Mouse (Mus musculus) B cell, adult (primary cell): ENCODE results near the gene Hoxa7. TPM values are rescaled to one million over a fixed set of nuclear protein-coding genes. Genes with fewer than 3 reads are reported as not detected.

Source experiments
- total RNA-seq: library from RNA; stranded (reverse); gene quantifications from 4 replicates; pipeline ENCODE4 v1.2.4, GENCODE M21; 2023; ENCODE audit not compliant: inconsistent age

The Hoxa7 gene
- total RNA-seq: not detected in 4 replicates

DNA sequence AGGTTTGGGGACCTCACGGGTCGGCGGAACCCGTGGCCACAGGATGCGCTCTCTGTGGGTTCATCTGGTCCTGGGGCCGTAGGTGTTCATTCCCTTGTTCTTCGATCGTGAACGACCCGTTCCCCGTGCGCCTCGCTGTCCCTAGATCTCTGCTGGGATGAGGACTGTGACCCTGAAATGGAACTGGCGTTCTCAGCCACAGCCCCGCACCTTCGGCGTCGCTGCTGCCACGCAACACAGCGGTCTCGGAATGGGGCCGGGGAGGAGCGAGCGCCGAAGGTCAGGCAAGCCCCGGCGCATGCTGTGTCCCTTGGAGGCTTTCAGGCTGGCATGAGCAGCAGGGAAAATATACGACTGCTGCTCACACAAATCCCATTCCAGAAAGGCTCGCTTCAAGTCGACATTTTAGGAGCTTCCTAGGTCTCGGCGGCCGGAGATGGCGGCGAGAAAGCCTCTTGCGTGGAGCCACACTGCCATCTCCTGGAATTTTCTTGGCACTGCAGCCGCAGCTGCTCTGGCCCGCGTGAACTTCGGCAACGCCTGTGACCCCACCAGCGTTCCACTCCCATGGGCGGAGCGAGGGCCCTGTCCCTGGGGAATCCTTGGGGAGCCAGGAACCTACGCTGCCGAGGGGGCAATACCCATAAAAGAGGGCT is at the start of gene Hoxa7:
TSS of gene Hoxa7 (minus strand) at position 518 of the 656 bp plus-strand sequence.

DNA sequence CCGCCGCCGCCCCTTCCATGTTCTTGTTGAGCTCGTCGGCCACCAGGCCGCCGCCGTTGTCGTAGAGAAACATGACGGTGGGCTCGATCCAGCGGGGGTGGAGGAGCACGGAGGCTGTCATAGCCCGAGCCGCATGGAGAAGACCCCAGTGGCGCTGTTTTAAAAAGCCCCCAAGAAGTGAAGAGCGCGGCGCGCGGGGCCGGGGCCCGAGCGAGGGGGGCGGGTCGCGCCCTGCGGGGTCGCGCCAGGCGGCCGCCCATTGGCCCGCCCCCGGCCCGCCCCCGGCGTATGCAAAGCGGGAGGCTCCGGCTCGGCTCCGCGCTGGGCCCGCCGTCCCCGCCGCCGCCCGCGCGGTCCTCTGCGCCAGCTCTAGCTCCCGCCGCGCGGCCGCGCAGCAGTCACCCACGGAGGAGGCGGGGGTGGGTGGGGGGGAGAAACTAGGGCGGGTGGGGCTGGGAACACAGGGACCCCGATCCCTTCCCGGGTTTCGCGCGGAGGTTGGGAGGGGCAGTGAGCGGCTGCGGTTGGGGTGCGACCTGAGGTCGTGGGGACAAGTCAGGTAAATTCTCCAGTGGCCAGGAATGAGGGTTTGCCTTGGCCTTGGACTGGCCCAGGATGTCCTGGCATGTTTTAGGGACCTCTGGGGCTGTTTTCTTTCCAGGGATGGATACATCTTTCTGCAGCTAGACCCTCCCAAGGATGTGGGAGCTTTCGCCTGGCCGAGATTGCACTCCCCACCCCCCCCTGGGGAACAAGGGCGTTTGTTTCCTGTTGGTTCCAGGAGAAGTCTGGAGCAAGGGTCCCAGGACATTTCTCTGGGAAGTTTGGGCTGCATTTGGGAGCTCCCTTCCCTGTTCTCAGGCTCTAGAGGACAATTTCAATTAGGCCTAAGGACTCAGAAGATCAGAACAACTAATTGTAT is 39.3 kb upstream of the Hoxa7 start, which contains the start of gene Hoxa13:
TSS of gene Hoxa13 (minus strand) at position 227 of the 922 bp plus-strand sequence.

DNA sequence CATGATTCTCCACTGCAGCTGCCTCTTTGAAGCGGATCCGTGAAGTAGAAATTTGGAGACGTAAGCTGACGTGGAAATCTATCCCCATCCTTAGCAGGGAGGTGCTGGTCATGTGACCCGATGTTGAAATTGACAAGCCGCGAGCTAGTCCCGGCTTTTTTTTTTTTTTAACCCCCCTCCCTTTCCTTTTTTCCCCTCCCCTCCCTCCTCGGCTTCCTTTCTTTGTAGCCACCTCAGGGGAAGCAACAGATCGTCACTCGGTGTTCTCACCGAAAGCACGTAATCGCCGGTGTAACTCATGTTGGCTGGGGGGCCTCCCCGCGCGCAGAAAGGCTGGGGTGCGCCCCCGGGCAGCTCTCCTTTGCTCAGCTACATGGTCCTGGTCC is 24.1 kb upstream of the Hoxa7 start, which contains the start of gene Hoxa11:
TSS of gene Hoxa11 (minus strand) at position 54 of the 386 bp plus-strand sequence.

DNA sequence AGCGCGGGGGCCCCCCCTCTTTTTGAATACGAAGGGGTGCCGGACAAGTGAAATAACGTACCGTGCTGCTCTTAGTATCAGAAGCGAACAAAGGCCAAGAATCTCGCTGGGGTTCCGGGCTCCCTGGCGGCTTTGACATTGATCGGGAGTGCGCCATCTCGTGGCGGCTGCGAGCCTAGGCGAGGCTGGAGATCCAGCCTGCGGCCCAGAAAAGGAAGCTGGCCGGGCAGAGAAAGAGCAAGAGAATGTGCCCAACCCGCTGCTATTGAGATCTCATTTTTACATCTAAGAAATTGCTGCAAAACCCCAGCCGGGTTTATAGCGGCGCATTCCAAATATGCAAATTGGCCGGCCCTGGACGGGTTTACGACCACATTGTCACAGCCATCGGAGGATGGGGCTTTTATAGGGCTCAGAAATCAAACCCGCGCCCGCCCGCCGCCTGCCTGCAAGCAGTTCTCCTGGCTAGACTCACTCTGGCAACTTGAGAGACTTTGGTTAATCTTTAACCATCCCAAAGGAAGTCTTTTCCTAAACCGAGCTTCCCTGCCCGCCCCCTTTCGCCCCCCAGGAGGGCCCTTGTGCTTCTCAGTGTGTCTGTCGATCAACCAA is 18.8 kb upstream of the Hoxa7 start, which contains the start of gene Hoxa10:
TSS of gene Hoxa10 (minus strand) at position 466 of the 612 bp plus-strand sequence.

DNA sequence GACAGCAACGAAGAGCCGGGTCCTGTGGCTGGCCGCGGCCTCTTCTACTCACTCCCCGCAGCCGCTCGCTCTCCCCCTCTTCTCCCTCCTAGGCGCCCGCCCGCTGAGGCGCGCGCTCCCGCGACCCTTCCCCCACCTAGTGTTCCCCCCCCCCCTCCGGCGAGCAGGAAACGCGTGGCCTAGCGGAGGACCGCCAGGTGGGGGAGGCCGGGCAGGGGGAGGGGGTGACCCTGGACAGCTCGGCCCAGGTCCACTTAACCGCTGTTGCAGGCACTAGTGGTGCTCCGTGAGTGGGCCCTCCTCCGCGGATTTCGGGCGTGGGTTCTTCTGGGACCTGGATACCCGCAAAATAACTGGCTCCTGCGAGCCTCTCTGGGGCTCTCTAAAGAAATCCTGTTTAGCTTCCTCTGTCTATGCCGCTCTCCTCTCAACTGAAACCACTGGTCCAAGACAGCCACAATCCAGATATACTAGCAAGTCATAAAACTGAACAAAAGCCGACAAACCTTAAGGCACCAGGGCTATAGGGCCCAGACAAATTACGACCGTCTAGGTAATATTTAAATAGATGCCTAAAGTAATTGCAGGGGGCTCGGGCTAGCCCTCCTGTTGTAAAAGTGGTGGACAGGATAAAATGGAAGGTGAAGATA is 9.0 kb upstream of the Hoxa7 start, which contains the start of gene Hoxa9:
TSS of gene Hoxa9 (minus strand) at position 574 of the 650 bp plus-strand sequence.

DNA sequence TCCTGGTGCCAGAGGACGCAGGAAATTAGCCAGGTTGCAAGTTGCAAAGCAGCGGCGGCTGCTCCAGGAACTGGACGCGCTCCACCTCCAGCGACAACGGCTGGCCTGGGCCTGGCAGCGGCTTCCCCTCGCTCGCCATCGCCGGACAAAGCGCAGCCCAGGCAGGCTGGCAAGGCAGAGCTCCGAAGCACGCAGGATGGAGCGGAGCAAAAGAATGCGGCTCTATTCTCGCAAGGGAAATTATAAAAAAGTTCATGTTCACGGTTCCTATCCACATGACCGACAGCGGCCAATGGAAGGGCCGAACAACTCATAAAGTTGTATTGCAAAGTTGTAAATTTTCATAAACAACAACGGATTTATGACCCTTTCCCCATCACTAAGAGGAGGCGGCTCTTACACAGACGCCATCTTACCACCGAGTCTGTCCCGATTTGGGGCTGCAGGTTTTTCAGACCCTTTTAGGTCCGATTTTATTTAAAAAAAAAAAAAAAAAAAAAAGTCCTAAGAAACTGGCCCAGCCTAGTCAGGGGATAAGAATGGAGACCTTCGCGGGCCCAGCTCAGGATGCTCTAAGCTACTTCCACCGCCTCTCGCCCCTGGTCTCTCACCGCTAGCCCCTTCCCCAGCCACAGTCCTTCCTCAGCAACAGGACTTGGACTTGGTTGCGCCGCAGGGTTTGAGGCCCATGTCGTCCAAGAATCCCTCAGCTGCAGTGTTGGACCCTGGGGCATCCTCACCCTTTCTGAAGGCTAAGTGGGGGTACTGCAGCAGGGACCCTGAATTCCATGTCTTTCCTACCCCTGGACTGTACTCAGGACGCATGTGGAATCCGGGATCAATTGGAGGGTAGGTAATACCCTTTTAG is 8.3 kb downstream of the Hoxa7 start, which contains the start of the genes Hoxa3 and Gm28308:
TSS of gene Hoxa3 (minus strand) at position 218 of the 868 bp plus-strand sequence.
TSS of gene Gm28308 (minus strand) at position 221 of the 868 bp plus-strand sequence.

DNA sequence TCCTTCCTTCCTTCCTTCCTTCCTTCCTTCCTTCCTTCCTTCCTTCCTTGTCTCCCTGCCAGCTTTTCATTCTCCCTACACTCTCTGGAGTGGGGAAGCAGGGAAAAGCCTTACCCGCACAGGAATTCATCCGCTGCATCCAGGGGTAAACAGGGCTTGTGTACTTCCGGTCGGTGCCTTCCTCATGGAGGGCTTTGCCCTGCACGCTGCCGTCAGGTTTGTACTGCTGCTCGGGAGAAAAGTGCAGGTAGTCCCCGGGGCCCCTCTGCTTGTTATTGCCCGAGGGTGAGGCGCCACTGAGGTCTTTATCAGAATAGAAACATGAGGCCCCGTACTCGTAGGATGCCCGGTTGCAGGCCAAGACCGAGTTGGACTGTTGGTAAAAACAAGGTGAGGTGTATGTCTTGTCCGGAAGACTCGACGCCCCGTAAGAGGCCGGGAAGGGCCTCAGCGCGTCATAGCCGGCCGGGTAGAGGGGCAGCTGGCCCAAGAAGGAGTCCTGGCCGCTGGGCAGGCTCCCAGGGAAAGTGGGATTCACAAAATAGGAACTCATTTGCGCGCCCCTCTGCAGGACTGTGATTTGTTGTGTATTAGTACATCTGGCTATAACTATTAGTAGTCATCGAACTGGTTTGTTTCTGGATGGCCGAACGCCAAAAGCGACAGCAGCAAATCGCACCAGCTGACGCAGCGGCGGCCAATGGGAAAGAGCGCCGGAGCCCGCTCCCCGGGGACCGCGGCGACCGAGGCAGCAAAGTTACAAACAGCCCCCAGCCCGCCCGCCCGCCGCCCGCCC is 13.4 kb downstream of the Hoxa7 start, which contains the start of gene Hoxa6:
TSS of gene Hoxa6 (minus strand) at position 651 of the 796 bp plus-strand sequence.

DNA sequence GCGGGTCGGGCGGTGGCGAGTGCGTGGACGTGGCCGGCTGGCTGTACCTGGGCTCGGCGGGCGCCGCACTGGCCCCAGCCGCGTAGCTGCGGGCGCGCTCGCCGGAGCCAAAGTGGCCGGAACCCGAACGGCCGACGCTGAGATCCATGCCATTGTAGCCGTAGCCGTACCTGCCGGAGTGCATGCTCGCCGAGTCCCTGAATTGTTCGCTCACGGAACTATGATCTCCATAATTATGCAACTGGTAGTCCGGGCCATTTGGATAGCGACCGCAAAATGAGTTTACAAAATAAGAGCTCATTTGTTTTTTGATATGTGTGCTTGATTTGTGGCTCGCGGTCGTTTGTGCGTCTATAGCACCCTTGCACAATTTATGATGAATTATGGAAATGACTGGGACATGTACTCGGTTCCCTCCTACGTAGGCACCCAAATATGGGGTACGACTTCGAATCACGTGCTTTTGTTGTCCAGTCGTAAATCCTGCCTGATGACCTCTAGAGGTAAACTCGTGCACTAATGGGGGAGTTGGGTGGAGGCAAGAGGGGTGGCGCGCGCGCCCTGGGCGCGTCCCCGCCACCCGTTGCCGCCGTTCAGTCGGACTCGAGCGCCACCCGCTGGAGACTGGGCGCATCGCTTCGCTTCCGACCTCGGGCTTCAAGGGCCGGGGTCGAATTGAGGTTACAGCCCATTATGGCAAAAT is 17.5 kb downstream of the Hoxa7 start, which contains the start of gene Hoxa5:
TSS of gene Hoxa5 (minus strand) at position 538 of the 703 bp plus-strand sequence.

DNA sequence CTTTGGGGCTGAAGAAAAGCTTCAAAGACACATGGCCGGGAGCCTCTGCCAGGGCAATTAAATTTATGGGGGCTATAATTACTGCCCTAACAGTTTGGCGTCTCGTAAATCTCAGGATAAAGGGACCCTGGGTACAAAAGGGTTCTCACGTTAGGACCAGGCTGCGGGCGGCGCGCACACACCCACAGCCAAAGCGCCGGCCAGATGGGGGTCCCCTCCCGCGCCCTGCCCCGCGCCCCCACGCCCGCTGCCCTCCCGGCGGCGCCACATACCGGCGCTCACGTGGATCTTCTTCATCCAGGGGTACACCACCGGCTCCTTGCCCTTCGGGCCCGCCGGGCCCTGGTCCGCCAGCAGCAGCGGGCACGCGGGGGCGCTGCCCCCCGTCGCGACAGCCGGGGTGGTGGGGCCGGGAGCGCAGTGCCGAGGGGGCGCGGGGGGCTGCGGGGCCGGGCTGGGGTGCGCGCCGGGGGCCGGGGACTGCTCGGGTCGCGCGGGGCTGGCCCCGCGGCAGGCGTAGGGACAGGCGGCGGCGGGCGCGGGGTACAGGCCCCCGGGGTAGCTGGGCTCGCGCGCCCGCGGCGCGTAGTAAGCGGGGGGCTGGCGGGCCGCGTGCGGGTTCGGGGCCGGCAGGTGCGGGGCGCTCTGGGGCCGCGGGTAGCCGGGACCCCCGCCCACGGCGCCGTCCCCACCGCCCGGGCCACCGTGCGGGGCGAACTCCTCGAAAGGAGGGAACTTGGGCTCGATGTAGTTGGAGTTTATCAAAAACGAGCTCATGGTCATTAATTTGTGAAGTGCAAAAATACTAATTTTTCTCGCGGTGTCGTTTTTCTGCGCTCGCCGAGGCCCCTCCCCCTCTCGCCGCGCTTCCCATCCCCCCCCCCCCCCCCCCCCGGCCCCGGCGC is 30.5 kb downstream of the Hoxa7 start, which contains the start of gene Hoxa4:
TSS of gene Hoxa4 (minus strand) at position 848 of the 905 bp plus-strand sequence.

DNA sequence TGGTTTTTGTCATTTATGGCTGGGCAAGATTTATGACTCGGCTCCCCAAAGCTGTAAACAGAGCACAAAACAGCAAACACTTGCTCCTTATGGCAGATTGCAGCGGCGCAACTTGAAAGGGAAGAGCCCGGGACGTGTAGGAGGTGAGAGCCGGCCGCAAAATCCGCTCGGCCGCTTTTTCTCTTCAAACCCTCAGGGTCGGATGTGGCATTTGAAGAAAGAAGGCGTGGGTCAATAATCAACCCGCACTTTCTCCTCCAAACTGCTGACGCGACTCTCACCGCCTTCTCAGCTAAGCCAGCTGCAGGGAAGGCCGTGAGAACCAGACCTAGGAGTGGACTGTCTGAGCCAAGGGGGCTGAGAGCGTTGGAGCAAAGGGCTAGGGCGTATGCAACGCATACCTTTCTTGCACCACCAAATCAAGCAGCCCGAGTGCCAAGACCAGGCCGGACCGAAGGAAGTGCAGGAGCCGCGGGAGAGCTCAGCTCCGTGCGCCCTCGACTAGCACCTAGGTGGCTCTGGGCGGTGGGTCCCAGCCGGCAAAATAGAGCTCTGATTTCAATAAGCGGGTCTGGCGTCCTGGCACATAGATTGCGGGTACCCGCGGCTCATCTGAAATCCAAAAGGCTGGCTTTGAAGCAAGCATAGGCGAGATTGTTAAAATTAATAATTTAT is 44.5 kb downstream of the Hoxa7 start, which contains the start of gene 5730596B20Rik:
TSS of gene 5730596B20Rik (plus strand) at position 438 of the 675 bp plus-strand sequence.

DNA sequence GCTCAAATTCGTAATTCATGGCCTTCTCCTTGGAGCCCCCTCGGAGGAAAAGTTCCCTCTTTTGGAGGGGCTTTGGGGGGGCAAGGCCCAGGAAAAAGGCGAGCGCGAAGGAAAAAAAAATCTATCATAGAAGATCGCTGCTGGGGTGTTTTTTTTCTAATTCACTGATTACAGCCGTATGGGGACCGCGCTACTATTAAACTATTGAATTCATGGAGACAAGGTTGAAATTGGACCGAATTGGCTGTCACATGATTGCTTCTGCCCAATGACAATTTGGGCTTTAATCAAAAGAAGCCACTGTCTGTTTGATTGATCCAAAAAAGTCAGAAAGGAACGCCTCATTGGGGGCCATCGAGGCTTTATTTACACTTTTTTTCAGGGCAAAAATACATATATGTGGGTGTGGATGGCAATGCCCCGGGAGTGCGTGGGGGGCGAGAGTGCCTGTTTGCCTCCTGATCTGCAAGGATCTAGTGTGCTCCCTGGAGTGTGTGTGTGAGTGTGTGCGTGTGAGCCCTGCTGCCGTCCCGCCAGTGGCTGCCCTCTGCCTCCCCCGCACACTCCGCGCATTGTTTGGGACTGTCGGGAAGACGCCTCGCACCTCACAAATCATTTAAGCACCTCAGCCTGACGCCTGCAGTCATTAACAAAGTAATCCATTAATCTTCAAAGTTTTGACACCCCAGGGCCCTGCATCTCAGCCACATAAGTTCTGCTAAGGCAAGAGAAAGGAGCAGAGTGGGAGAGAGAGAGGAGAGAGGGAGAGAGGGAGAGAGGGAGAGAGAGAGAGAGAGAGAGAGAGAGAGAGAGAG is 56.8 kb downstream of the Hoxa7 start, which contains the start of gene Hoxa2:
TSS of gene Hoxa2 (minus strand) at position 206 of the 815 bp plus-strand sequence.

Other genes with a start within 250 kb of the Hoxa7 start
- gene Skap2, start 209.3 kb downstream of the Hoxa7 start, total RNA-seq: 40.7 to 48.9 TPM (median 44.1 TPM) in 4 replicates
- gene Hoxa1, start 63.5 kb downstream of the Hoxa7 start, total RNA-seq: not detected in 4 replicates
- not detected in 4 replicates for gene Hoxa2, start 57.0 kb downstream of the Hoxa7 start, total RNA-seq
- gene 5730596B20Rik, start 44.4 kb downstream of the Hoxa7 start, total RNA-seq: not detected in 4 replicates
- not detected in 4 replicates for gene Hoxa4, start 30.1 kb downstream of the Hoxa7 start, total RNA-seq
- gene Hoxa5, start 17.3 kb downstream of the Hoxa7 start, total RNA-seq: not detected in 4 replicates
- 0.64 TPM in 1 of 4 replicates, not detected in the others for gene Hoxa6, start 13.1 kb downstream of the Hoxa7 start, total RNA-seq
- gene Hoxa3, start 8.5 kb downstream of the Hoxa7 start, total RNA-seq: 0.18 TPM in 1 of 4 replicates, not detected in the others
- gene Gm28308, start 8.5 kb downstream of the Hoxa7 start, total RNA-seq: not detected in 4 replicates
- gene Hoxa9, start 9.2 kb upstream of the Hoxa7 start, total RNA-seq: not detected in 4 replicates
- gene Hoxa10, start 19.0 kb upstream of the Hoxa7 start, total RNA-seq: not detected in 4 replicates
- gene Hoxa11, start 24.0 kb upstream of the Hoxa7 start, total RNA-seq: not detected in 4 replicates
- gene Hoxa13, start 39.0 kb upstream of the Hoxa7 start, total RNA-seq: not detected in 4 replicates
- not detected in 4 replicates for gene Evx1, start 91.6 kb upstream of the Hoxa7 start, total RNA-seq